Mouse (Mus musculus) ES-Bruce4 (cell line): Measurements from ENCODE around the gene Il2rb.

ENCODE experiments used
- CTCF ChIP-seq: IDR thresholded peaks from one replicate; pipeline ENCODE4 v1.8.1; 2011; ENCODE audit warnings: low read depth, low read length
- EP300 ChIP-seq: IDR thresholded peaks from 2 replicates; pipeline ENCODE4 v1.6.1; 2011; ENCODE audit warnings: low read depth, low read length; ENCODE audit not compliant: insufficient read depth
- POLR2A ChIP-seq: IDR thresholded peaks from one replicate; pipeline ENCODE4 v1.8.1; 2011; ENCODE audit warnings: low read length; ENCODE audit not compliant: insufficient read depth

GRCm38 (mm10) chr15:78489906-78490305 is 5.2 kb downstream of the Il2rb start:
- no peak for TF ChIP-seq CTCF
- TF ChIP-seq POLR2A = no peak
- no peak for TF ChIP-seq EP300
